In genomic region chr14:121279106-121279505, GRCm38 (mm10) we compare ENCODE assay signal across 7 mouse cellular contexts.
DNase-seq lines count a peak whose midpoint lies in the region; ATAC-seq and TF ChIP-seq lines count a peak whose summit lies in the region.

No protein-coding gene starts in this region.

- H3K9ac ChIP-seq in intestine, postnatal 0 days (ENCODE audit: low read depth, low read length): no peak overlapping the region
- no peak overlapping the region for H3K9ac ChIP-seq in midbrain, embryonic 12.5 days (replicated peaks)

- H3K4me1 ChIP-seq in intestine, postnatal 0 days (replicated peaks; ENCODE audit: control insufficient read depth, insufficient read depth, low read length): no peaks in the 10 kb centered on the region
- no peaks in the 10 kb centered on the region for H3K4me1 ChIP-seq in midbrain, embryonic 12.5 days

- peak; percentile 100 for TF ChIP-seq CTCF in intestine, postnatal 0 days (IDR thresholded peaks at IDR 0.05; ENCODE audit: low read depth)

- intact Hi-C loops in left cerebral cortex, postnatal 36 days (cut with DNase I): loop anchor here (2.0 to 10.0 kb wide), 2 partner anchors 176 to 476 kb away; no protein-coding TSS in a partner anchor

- peaks cover 62% of the 10 kb centered on the region for H3K36me3 ChIP-seq in intestine, postnatal 0 days (ENCODE audit: control insufficient read depth, insufficient read depth)
- peaks cover 63% of the 10 kb centered on the region for H3K36me3 ChIP-seq in midbrain, embryonic 12.5 days

- ATAC-seq in granulocyte monocyte progenitor cell, adult 5-6 weeks (replicated peaks; ENCODE audit: poor library complexity, severe bottlenecking): peak; percentile 79
- ATAC-seq in intestine, postnatal 0 days: peak; percentile 72
- ATAC-seq in midbrain, embryonic 12.5 days (ENCODE audit: low FRiP score, low read depth): peak; percentile 74

- peak; percentile 94 for DNase-seq in adrenal gland, postnatal 10 days
- DNase-seq in embryo, embryonic 9.5 days (ENCODE audit: extremely low spot score): peak; percentile 83
- peak; percentile 75 to 77 for DNase-seq in left cerebral cortex, postnatal 36 days (ENCODE audit: low spot score in 2 of 2)
- DNase-seq in skeletal muscle tissue, adult 2 months (ENCODE audit: low read depth, low spot score): peak; percentile 66

- no peak overlapping the region for H3K4me2 ChIP-seq in intestine, postnatal 0 days (replicated peaks; ENCODE audit: low read depth)
- no peak overlapping the region for H3K4me2 ChIP-seq in midbrain, embryonic 12.5 days (replicated peaks)

- H3K9me3 ChIP-seq in intestine, postnatal 0 days (ENCODE audit: control insufficient read depth): no peaks in the 10 kb centered on the region
- H3K9me3 ChIP-seq in midbrain, embryonic 12.5 days: no peaks in the 10 kb centered on the region

- no peak overlapping the region for H3K4me3 ChIP-seq in intestine, postnatal 0 days (ENCODE audit: low read depth, low read length)
- H3K4me3 ChIP-seq in midbrain, embryonic 12.5 days: no peak overlapping the region

- no peak overlapping the region for H3K27ac ChIP-seq in intestine, postnatal 0 days (ENCODE audit: low read depth, low read length)
- no peak overlapping the region for H3K27ac ChIP-seq in midbrain, embryonic 12.5 days (replicated peaks)

- H3K27me3 ChIP-seq in intestine, postnatal 0 days (replicated peaks; ENCODE audit: control insufficient read depth, insufficient read depth, low read length): no peaks in the 10 kb centered on the region
- no peaks in the 10 kb centered on the region for H3K27me3 ChIP-seq in midbrain, embryonic 12.5 days

- 36% methylated on average over 6 of the region's 6 CpGs for WGBS in intestine, postnatal 0 days
- 37% methylated on average over 6 of the region's 6 CpGs for WGBS in midbrain, embryonic 12.5 days
